Mouse (Mus musculus) frontal cortex, adult (tissue): Measurements from ENCODE around the gene Xpnpep1.

ENCODE experiments used
- ATAC-seq: cut with Nextera tagmentation; 2 replicates; pipeline ENCODE4 v1.9.2; 2017; ENCODE audit warnings: mild to moderate bottlenecking, moderate library complexity, mixed read lengths; ENCODE audit not compliant: low TSS enrichment

The Xpnpep1 gene

DNA sequence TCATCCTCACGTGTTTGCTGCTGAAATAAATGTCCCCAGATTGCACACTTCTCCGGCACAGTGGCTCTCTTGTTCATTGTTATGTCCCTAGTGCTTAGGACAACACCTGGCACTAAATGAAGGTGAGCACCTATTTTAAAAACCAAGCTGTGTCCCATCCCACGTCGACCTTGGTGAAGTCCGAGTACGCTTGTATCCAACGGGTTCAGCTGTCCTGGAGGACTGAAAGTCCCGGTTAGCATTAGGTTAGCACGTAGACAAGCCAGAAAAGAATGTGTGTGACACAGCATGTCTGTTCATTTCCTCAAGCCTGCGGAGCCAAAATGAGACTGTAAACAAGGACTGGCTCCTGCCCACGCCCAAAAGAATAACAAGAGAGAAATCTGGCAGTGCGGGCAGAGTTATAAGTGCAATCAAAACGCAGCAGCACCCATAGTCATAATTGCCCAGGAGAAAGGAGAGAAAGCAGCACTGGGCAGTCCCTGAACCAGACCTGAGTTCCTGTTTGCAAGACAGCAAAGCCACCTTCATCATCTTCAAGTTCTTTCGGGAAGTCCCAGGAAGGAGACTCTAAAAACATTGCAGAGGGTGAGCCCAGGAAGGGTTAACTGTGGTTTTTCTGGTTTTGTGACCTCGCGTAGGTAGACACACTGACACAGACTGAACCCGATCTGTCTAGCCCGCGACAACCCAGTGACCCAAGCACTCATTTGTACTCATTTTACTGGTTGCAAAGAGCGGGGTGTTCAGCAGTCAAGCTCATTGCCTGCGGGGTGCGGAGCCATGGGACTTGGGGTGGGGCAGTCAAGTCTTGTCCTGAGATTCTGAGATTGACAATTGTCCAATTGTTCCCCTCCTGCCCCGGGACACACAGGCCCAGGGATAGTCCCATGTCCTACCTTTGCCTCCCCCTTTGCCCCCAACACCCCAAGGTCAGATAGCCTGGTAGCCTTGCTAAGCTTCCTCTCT lies at the start of gene Xpnpep1:
Xpnpep1 (minus strand) TSS at position 51 of the 969 bp plus-strand sequence.
- ATAC-seq: no peak

DNA sequence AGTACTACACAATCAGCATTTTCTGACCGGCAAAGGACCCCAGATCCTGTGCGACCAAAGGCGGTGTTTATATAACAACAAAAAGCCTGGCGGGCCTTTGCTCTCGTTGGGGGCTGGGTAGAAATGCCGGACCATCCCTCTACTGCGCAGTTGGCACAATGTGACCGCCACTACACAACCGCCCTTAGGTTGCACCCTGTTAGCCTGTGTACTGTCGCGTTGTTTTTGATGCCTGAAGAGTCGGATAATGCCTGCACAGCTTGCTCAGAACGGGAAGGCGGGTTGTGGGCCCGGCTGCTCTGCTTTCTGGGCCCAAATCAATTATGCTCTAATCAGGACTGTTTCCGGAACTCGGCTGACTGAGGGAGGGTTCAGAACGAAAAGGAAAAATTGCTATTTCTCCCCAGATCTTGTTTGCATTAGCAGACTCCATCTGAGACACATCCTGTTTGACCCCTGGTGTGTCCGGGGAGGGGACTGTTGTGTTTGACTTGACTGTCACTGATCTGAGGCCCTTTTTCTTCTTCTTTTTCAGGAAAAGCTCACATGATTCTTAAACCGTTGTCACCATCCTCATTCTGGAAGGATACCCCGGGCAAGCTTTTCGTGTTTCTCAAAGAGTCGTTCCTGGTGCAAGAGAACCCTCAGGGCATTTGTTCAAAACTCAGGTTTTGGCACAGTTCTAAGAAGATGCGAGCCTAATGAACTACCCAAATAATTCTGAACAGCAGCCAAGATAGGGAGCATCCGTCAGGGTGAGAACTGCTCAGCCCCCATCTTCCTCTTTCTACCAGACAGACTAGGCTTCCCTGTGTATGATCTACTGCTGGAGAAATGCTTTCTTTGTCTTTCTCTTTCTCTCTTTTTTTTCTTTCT lies 47.5 kb upstream of the Xpnpep1 start:
- 0 out of 2 replicates have a peak, but pooled peaks have one; percentile 13 for ATAC-seq

DNA sequence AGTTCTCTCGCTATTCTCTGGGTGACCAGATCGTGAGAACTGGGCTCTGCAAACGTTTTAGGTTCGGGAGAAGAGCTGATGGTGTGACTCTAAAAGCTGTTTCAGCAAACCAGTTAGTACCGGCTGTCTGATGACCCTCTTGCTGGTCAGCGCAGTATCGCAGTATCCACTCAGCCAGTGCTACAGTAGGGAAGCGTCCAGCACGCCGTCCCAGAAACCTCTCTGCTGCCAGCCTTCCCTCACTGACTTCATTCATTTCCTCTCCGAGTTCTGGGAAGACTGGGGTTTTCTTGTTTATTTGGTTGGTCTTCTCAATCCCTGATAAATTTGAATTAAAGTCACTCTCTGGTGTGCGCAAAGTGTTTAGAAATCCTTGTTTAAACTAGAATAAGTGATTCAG lies 46.8 kb upstream of the Xpnpep1 start:
- no peak for ATAC-seq

DNA sequence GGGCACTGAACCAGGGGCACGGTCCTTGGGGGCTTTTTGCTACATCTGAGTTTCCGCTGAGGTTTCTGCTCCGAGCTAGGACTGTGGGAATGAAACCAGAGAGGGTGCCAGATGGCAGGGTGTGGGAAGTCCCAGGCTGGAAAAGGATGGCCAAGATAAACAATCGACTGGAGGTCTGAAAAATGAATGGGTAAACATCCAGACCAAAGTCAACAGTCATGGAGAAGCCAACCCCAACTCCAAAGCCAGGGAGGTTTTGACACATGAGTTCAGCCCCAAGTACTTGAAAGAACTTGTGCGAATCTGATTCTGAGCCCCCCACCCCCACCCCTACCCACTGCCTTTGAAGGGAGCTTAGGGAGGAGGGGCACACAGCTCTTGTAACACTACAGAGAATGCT lies 44.7 kb upstream of the Xpnpep1 start:
- ATAC-seq: no peak

DNA sequence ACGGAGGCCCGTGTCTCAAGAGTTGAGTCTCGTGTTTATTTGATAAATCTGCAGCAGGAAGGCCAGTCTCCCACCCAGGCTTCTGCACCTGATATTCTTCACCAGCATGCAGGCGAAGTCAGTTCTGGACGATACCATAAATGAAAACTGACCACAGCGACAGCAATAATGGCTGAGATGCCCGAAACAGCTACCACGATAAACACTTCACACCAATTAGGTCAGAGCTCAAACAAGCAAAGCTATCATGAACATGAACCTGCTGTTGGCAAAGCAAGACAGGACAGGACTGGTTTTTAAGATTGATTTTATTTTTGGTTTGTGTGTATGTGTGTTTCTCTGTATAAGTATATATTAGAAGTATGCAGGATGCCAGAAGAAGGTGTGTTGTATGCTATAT lies 42.8 kb upstream of the Xpnpep1 start:
- no peak for ATAC-seq

DNA sequence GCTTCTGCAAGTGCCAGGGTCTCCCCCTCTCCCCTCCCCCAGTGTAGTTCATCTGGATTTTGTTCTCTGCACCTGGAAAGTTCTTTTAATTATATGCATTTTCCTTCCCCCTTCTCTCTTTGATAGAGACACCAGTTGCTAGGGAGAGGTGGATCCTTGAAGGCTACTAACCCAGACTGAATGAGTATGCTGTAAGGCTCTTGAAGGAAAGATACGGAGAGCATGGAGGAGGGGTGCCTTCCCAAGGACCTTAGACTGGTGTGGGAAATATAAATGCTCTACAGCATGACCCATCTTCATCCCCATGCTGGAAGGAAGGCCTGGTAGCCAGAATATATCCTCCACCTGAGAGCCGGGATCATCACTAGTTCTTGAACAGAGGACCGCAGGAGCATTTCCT lies 41.3 kb upstream of the Xpnpep1 start:
- no peak for ATAC-seq

DNA sequence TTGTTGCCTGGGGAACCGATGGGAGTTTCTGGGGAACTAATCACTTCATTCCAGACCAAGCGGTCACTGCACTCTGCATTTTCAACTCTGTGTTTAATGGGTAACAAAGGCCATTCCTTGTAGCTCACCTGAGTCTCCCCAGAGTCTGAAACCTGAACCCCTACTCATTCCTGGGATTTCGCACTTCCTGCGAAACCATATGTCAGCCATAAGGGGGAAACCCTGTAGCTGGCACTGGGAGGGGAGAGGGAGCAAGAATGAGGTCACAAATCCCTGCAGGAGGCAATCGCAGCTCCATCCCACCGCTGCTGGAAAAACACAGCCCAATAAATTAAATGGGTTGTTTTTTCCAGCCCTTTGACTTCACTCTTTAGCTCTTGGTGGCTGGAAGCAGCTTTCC lies 40.9 kb upstream of the Xpnpep1 start:
- ATAC-seq: no peak

DNA sequence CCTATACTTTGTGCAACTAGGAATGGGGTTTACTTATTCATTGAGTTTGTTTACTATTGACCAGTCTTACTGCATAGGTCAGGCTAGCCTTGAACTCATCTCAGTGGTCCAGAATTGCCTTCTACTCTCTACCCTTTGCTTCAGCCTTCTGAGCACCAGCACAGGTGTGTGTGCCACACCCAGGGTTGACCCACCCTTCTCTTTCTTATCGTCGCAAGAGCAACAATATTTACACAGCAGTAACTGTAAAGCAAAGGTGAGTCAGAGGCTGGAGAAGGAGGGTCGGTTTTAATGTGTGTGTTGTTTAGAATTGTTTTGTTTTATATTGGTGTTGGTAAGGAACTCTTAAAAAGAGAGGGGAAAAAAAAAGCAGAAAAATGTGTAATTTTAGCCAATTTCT lies 40.5 kb upstream of the Xpnpep1 start:
- ATAC-seq: no peak

DNA sequence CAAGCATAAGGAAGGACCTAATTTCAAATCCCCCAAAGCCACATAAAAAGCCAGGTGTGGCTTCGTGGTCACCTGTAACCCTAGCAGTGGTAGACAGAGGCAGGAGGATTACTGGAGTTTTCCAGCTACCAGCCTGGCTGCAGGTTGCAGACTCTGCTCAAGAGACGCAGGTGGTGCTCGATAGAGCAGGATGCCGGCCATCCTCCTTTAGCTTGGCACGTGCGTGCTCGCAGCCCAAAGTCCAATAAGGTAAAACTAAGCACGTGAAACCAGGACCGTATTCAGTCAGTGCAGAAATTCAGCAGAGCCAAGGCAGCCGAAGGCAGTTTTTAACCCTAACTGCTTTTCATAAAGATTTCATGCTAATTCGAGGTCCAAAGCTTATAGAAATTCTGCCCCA lies 40.0 kb upstream of the Xpnpep1 start:
- no peak for ATAC-seq

DNA sequence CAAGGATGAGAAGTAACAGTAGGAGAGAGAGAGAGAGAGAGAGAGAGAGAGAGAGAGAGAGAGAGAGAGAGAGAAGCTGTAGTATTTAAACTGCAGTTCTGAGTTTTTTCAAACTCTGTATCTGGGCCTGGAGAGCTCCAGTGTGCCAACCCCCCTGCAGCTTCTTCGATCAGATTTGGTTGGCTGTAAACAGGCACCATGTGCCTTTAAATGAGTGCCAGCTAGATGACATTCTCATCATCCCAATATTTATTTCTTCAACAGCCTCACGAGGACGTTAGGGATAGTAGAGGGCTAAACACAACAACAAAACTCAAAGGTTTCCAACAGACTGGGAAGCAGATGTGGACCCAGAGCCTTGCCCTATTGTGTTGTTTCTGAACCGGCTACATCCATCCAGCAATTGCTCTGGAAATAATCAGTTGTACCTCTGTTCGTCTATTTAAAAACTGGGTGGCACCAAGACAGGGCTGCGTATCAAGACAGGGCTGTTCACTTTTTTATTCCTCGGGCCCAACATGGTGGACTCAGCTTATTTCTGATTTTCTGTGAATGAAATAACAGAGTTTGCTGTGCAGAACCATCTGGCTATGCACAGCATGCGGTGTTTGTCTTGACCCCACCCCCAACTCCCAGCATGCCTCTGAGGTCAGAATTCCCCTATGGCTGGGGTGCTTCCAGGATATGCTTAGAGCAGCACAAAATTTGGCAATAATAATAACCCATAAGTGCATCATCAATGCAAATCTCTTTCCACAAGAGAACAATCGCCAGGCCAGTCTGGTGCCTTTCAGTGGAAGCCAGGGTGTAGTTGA lies 38.5 kb upstream of the Xpnpep1 start:
- ATAC-seq: no peak

DNA sequence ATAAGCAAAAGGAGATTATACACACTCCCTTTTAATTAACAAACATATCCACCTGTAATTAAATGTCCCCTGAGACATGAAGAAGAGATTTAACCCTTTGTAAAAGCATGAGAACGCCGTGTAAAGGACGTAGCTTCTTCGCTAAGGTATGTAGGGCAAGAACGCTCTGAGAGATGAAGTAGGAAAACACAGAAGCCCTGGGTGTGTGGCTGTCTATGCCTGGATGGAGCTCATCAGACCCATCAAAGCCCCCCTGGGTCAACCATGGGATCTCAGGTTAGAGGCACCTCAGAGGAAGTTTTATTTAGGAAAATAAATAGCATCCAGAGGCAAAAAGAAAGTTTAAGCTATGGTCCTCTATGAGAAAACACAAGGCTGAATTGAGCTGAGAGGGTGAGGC lies 37.3 kb upstream of the Xpnpep1 start:
- no peak for ATAC-seq

DNA sequence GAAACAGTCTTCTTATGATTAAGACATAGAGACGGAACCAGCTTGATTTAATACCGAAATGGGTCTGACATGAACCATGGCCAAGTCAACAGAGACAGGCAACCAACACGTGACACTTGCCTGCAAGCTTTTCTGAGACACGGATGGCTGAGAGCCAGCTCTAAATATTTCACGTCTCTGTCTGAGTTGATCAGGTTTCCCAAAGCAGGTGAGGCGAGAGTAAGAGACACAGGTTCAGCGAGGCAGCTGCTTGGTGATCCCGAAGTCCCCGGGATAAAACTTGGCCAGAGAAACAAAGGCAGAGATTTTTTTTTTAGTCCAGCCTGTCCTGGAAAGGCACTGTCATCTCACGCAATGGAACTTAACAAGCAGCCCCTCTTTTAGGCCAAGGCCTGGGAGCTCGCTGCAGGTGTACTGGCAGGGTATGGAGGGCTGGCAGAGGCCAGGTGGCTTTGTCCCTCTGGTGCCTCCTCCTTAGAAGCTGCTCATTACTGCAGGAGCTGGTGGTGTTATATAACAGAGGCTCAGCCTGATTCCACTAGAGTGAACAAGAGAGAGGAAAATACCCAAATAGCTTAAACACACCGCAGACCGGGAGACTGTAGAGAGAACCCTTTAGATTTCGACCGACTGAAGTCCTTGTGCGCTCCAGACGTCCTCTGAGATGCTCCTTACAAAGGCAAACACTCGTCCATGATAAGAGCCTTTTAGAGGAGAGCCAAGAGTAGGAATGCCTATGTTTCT lies 36.4 kb upstream of the Xpnpep1 start:
- peak; percentile 92 for ATAC-seq

DNA sequence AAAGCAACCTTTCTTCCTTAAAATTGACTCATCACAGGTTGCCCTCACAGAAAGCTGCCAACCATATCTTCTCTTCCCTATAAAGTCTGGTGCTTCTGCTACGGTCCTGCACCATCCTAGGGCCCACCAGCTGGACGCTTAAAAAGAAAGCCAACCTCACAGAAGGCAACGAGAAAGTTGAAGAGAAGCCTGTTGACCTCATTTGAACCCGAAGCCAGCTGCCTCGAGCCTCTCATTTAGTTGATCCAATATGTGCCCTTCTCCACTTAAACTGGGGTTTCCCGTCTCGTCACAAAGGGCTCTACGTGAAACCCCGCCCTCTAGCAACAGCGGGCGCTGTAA lies 35.9 kb upstream of the Xpnpep1 start:
- ATAC-seq: peak; percentile 22; the same call in 1 of the 2 replicates

DNA sequence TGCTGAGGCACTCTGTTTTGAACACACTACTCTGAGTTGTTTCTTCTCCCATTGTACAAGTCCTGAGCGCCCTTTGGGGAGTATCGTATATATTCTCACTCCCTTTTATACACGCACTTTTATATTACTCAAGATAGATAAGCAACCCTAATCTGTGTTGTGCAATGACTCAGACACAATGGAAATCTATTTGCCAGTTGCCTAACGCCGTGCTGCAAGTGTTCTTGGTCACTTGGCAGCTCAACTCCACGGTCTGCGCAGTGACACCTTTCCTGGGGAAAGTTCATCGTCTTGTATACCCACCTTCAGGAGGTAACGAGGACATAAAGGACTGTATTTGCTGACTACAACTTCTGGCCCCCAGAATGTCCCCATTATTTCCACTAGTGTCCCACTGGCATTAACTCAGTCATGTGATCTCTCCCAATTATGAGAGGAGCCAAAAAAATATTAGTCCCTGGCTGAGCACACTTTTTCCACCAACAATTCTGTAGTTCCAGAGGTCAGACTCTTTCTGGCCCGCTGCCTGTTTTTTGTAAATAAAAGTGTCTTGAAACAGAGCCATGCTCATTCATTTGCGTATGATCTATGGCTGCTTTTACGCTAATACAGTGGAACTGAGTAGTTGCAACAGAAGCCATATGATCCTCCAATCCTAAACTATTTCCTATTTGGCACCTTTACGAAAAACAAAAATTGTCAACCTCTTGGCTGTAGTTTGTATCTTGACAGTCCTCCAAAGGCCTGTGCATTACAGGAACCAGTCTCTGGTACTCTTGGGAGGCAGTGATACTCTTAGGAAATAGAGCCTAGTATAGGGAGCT lies 35.1 kb upstream of the Xpnpep1 start:
- no peak for ATAC-seq

DNA sequence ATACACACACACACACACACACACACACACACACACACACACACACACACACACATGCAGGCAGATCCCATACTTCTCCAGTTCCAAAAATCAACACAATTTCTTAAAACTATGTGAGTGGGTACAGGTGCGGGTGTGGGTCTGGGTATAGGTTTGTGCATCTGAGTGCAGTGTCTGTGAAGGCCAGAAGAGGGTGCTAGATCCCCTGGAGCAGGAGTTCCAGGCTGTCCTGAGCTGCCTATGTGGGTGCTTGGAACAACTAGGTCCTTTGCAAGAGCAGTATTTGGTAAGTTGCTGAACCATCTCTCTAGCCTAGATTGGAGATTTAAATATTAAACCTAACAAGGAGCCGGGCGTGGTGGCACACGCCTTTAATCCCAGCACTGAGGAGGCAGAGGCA lies 33.5 kb upstream of the Xpnpep1 start:
- no peak for ATAC-seq

DNA sequence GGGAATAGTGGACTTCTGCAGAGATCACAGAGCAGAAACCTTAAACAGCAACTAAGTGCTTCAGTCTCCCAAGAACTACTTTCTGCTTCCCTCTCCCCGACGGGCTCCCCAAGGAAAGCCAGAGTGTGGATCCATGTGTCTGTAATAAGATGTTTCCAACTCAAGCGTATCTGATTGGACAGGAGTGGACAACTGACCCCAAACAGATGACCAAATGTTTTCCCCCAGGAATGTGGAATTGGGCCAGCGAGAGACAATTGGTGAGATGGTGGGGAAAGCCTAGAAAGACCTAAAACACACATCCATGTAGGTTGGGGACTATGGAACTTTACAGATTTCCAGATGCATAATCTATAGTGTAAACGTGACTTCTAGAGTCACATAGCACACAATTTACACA lies 32.4 kb upstream of the Xpnpep1 start:
- ATAC-seq: no peak

DNA sequence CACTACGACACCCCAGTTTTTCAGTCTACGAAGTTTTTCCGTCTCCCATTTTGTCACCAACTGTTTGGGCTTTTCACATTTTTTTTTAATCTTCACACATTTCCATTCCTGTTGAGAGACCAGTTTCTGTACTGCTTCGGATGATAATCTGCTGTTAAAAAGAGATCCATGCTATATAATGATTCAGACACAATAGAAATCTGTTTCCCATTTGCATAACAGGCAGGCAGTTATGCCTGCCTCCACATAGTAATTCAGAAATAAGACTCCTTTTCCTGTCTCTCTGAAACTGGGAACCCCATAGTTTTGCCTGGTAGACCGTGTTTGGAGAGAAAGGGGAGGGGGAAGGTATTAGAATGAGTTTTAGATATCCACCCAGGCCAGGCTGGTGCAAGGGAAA lies 31.6 kb upstream of the Xpnpep1 start:
- peak; percentile 55; the same call in 1 of the 2 replicates for ATAC-seq

DNA sequence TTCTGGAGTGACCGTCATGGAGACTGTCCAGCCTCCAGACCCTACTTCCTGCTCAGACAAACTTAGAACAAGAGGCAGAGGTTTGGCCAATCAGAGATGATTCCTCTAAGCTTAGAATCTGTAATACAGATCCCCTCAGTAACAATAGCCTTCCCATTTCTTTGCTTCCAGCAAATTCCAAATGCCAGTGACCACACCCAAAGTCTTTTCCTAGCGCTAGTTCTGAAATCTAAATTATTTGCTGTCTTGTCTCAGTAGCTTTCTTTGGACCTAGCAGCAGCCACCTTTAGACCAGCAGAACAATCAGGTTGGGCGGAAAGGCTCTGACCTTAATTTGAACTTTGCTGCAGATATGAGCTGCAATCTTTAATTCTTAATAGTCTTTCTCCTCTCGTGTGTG lies 30.9 kb upstream of the Xpnpep1 start:
- no peak for ATAC-seq

DNA sequence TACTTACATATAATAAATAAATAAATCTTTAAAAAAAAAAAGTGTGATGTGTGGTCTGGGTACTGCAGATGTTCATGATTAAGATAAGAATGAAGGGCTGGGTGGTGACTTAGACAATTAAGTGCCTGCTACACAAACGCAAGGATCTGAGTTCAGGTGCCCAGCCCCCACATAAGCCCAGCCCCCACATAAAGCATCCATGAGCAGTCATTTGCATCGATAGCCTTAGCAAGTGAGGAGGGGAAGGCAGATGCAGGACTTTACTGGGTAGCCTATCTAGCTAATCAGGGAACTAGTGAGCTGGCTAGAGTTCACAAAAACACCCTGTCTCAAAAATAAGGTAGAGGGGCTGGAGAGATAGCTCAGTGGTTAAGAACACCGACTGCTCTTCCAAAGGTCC lies 29.4 kb upstream of the Xpnpep1 start:
- no peak for ATAC-seq

DNA sequence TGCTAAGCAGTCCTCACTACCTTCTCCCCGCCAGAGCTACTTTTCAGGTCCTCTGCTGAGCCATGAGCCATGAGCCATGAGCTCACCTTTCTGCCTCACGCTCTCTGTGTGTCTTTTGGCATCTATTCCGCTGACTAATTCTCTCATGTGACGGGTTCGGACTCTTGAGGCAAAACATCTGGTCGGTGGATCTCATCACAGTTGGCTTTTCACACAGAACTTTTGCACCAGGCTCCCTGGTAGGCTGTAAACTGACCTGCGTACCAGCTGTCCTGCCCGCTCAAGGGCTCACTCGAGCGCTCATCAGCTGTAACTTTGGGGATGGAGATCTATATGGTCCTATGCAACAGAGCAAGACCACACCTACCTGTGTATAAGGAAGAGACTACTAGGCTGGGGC lies 26.9 kb upstream of the Xpnpep1 start:
- no peak for ATAC-seq
